Mouse (Mus musculus): ENCODE measurements around the gene Kank2.

GRCm38 (mm10) chr9:21747238-21747774 is 51.2 kb downstream of the Kank2 start:
- TF ChIP-seq POLR2A (IDR thresholded peaks at IDR 0.05; ENCODE audit: borderline replicate concordance, control insufficient read depth, low read depth, low read length): no peak
- TF ChIP-seq CTCF (IDR thresholded peaks at IDR 0.05; ENCODE audit: control insufficient read depth, insufficient read depth, low read length): no peak
